Mouse (Mus musculus): Measurements from ENCODE around the gene Ambra1.

DNA sequence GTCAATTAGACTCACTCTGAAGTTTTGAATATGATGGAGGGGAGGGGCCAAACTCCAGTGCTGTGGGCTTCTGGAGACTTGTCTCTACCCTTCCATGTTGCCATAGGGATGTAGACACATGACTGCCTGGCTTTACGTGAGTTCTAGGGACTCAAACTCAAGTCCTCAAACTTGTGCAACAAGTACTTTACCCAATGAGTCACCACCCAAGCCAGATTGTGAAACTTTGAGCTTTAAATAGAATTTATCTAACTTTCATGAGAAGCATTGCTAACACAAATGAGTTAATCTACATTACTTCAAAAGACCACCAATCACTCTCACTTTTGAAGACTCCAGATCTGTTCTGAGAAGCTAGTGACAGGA lies 33.7 kb upstream of the Ambra1 start:
- TF ChIP-seq CTCF (IDR thresholded peaks at IDR 0.05), result no peak
- TF ChIP-seq EP300 (IDR thresholded peaks at IDR 0.05), result peak; percentile 93

All from lung, postnatal 0 days (tissue).